Mouse (Mus musculus) lung, adult 2 months (tissue): Measurements from ENCODE around the gene Prdm1.

Source experiments
- CTCF ChIP-seq: fragments of 200-500 bp; IDR thresholded peaks from 2 replicates; pipeline ENCODE4 v1.5.1; 2011; ENCODE audit warnings: mild to moderate bottlenecking, low read length, control low read depth; ENCODE audit not compliant: insufficient read depth
- POLR2A ChIP-seq: fragments of 200-500 bp; IDR thresholded peaks from 2 replicates; pipeline ENCODE4 v1.6.1; 2011; ENCODE audit warnings: low read depth, mild to moderate bottlenecking, control low read depth, low read length, borderline replicate concordance; ENCODE audit errors: extremely low read depth

DNA sequence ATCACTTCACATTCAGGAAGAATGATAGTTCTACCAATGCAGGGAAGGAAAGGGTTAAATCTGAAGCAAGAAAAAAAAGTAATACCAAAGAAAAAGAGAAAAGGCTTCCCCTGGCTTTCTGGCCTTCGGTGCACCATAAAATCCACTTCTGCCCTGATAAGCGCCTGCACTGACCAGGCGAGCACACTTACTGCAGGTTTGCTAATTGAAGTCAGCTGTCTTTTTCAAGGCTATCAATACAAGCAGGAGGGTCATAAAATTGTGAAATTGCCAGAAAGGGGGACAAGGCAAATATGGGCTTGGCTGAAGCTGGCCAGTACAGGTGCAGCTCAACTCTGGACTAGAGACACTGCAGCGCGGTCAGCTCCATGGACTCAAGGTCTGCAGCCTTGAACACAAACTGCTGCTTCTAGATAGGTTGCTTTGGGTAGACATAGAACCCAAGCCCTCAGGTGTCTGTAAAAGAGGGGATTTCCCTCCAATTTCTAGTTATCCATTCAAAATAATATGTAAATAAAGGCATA, 37.3 kb downstream of the Prdm1 start:
- TF ChIP-seq POLR2A (no peak), CTCF (no peak)
